In genomic region chr10:81619976-81620375, GRCm38 (mm10) we compare ENCODE assay signal across 13 mouse cellular contexts.
"Had no signal": no experiment of that assay in that cellular context is flagged by ENCODE, and none has a peak within 500 bp of the region (broad histone marks: within the 10 kb centered on the region; RNA-seq: fewer than 3 reads in every experiment).

No protein-coding gene starts in this region.

- H3K9me3 ChIP-seq: lung, embryonic 15.5 days; midbrain, embryonic 10.5 days; midbrain, embryonic 12.5 days; neural tube, embryonic 12.5 days; stomach, embryonic 15.5 days had no signal

- H3K27ac ChIP-seq: lung, embryonic 15.5 days; midbrain, embryonic 10.5 days; midbrain, embryonic 12.5 days; neural tube, embryonic 12.5 days; stomach, embryonic 15.5 days; stomach, postnatal 0 days had no signal

- DNase-seq: liver, postnatal 0 days; lung, adult 2 months; lung, postnatal 4 days; midbrain, embryonic 14.5 days; right cerebral cortex, postnatal 14 days; thymus, adult 2 months; thymus, postnatal 36 days had no signal

- H3K4me2 ChIP-seq: lung, embryonic 15.5 days; midbrain, embryonic 12.5 days; neural tube, embryonic 12.5 days; stomach, embryonic 15.5 days had no signal

- H3K4me3 ChIP-seq: lung, embryonic 15.5 days; midbrain, embryonic 10.5 days; midbrain, embryonic 12.5 days; neural tube, embryonic 12.5 days; stomach, embryonic 15.5 days had no signal

- H3K4me1 ChIP-seq: lung, embryonic 15.5 days; midbrain, embryonic 12.5 days; stomach, embryonic 15.5 days had no signal

- H3K27me3 ChIP-seq: lung, embryonic 15.5 days; neural tube, embryonic 12.5 days; stomach, embryonic 15.5 days had no signal
